In genomic region chr5:135034593-135034992, GRCm38 (mm10) we compare ENCODE assay signal across 21 mouse cellular contexts. TPM values are rescaled to one million over a fixed set of nuclear protein-coding genes. Genes with fewer than 3 reads are reported as not detected.
DNase-seq lines count a peak whose midpoint lies in the region; ATAC-seq and TF ChIP-seq lines count a peak whose summit lies in the region.
"Had no signal": no experiment of that assay in that cellular context is flagged by ENCODE, and none has a peak within 500 bp of the region (broad histone marks: within the 10 kb centered on the region; RNA-seq: fewer than 3 reads in every experiment).

No protein-coding gene starts in this region.

- no peak overlapping the region for H3K4me2 ChIP-seq in forebrain, postnatal 0 days (ENCODE audit: low read depth)
- H3K4me2 ChIP-seq in forebrain, embryonic 13.5 days, result no peak overlapping the region
- H3K4me2 ChIP-seq in liver, embryonic 12.5 days, result no peak overlapping the region
- no peak overlapping the region for H3K4me2 ChIP-seq in stomach, postnatal 0 days (replicated peaks; ENCODE audit: low read depth)
- no peak overlapping the region for H3K4me2 ChIP-seq in forebrain, embryonic 16.5 days (ENCODE audit: low read length)
- H3K4me2 ChIP-seq: heart, embryonic 12.5 days; intestine, embryonic 15.5 days; limb, embryonic 15.5 days; midbrain, embryonic 13.5 days had no signal

- DNase-seq in forebrain, postnatal 0 days, result no peak
- DNase-seq in liver, adult 2 months (ENCODE audit: extremely low read depth, low read depth, low spot score), result no peak
- DNase-seq in R1 (ENCODE audit: low read depth, low spot score), result peak; percentile 47
- DNase-seq in stomach, postnatal 0 days (ENCODE audit: low spot score), result no peak
- no peak for DNase-seq in retina, postnatal 1 day
- DNase-seq: adrenal gland, postnatal 36 days; cerebellum, adult 11-12 months; kidney, postnatal 4 days; lung, postnatal 36 days; thymus, postnatal 14 days had no signal

- H3K27ac ChIP-seq in forebrain, postnatal 0 days (ENCODE audit: low read depth, low read length), result no peak overlapping the region
- H3K27ac ChIP-seq in forebrain, embryonic 13.5 days, result no peak overlapping the region
- no peak overlapping the region for H3K27ac ChIP-seq in liver, adult 2 months (replicated peaks; ENCODE audit: insufficient read depth, low read depth, low read length)
- no peak overlapping the region for H3K27ac ChIP-seq in liver, embryonic 12.5 days
- no peak overlapping the region for H3K27ac ChIP-seq in stomach, postnatal 0 days (replicated peaks)
- no peak overlapping the region for H3K27ac ChIP-seq in forebrain, embryonic 16.5 days (ENCODE audit: low read length)
- H3K27ac ChIP-seq: intestine, embryonic 15.5 days; limb, embryonic 15.5 days; midbrain, embryonic 13.5 days had no signal

- H3K9ac ChIP-seq in forebrain, postnatal 0 days, result no peak overlapping the region
- no peak overlapping the region for H3K9ac ChIP-seq in forebrain, embryonic 13.5 days
- no peak overlapping the region for H3K9ac ChIP-seq in liver, adult 2 months (ENCODE audit: low read depth, low read length)
- H3K9ac ChIP-seq in liver, embryonic 12.5 days, result no peak overlapping the region
- H3K9ac ChIP-seq in stomach, postnatal 0 days (ENCODE audit: low read length), result no peak overlapping the region
- no peak overlapping the region for H3K9ac ChIP-seq in forebrain, embryonic 16.5 days (replicated peaks; ENCODE audit: low read depth, low read length)
- H3K9ac ChIP-seq: heart, embryonic 12.5 days; intestine, embryonic 15.5 days; limb, embryonic 15.5 days; midbrain, embryonic 13.5 days had no signal

- no peak for ATAC-seq in forebrain, postnatal 0 days
- no peak for ATAC-seq in forebrain, embryonic 13.5 days
- no peak for ATAC-seq in liver, embryonic 12.5 days
- ATAC-seq in stomach, postnatal 0 days (ENCODE audit: low FRiP score, low TSS enrichment), result no peak
- ATAC-seq in forebrain, embryonic 16.5 days, result no peak
- ATAC-seq: activated CD4-positive, CD25-positive, alpha-beta regulatory T cell, adult 4 months; forebrain, embryonic 14.5 days; intestine, embryonic 15.5 days; midbrain, embryonic 13.5 days had no signal

- H3K9me3 ChIP-seq in forebrain, postnatal 0 days (ENCODE audit: low read length), result no peaks in the 10 kb centered on the region
- peaks cover 4% of the 10 kb centered on the region; the same call in 1 of the 2 replicates for H3K9me3 ChIP-seq in forebrain, embryonic 13.5 days (replicated peaks)
- peaks cover 5% of the 10 kb centered on the region for H3K9me3 ChIP-seq in liver, embryonic 12.5 days (replicated peaks)
- no peaks in the 10 kb centered on the region for H3K9me3 ChIP-seq in stomach, postnatal 0 days (ENCODE audit: control insufficient read depth, low read length)
- peaks cover 3% of the 10 kb centered on the region; the same call in 1 of the 2 replicates for H3K9me3 ChIP-seq in forebrain, embryonic 16.5 days (ENCODE audit: control insufficient read depth, low read length)
- H3K9me3 ChIP-seq: intestine, embryonic 15.5 days; limb, embryonic 15.5 days; midbrain, embryonic 13.5 days had no signal

- TF ChIP-seq CTCF in forebrain, postnatal 0 days (IDR thresholded peaks at IDR 0.05; ENCODE audit: low read depth), result peak; percentile 27; the same call in 1 of the 2 replicates
- peak; percentile 34; the same call in 1 of the 2 replicates for TF ChIP-seq CTCF in liver, adult 2 months (IDR thresholded peaks at IDR 0.05; ENCODE audit: low read depth, low read length)
- TF ChIP-seq CTCF in stomach, postnatal 0 days (IDR thresholded peaks at IDR 0.05; ENCODE audit: low read depth), result peak; percentile 45

- TF ChIP-seq EP300 in stomach, postnatal 0 days (optimal IDR thresholded peaks at IDR 0.05), result no peak

- no peaks in the 10 kb centered on the region for H3K4me1 ChIP-seq in forebrain, postnatal 0 days (ENCODE audit: insufficient read depth)
- H3K4me1 ChIP-seq in forebrain, embryonic 13.5 days, result no peaks in the 10 kb centered on the region
- H3K4me1 ChIP-seq in liver, adult 2 months (ENCODE audit: control insufficient read depth, insufficient read depth, low read length), result peaks cover 21% of the 10 kb centered on the region
- H3K4me1 ChIP-seq in liver, embryonic 12.5 days, result peaks cover 19% of the 10 kb centered on the region
- no peaks in the 10 kb centered on the region for H3K4me1 ChIP-seq in stomach, postnatal 0 days (replicated peaks; ENCODE audit: control insufficient read depth, insufficient read depth)
- no peaks in the 10 kb centered on the region for H3K4me1 ChIP-seq in forebrain, embryonic 16.5 days (replicated peaks; ENCODE audit: control insufficient read depth, insufficient read depth, low read length)
- H3K4me1 ChIP-seq: intestine, embryonic 15.5 days; midbrain, embryonic 13.5 days had no signal

- no peaks in the 10 kb centered on the region for H3K27me3 ChIP-seq in forebrain, postnatal 0 days (ENCODE audit: insufficient read depth, low read length)
- no peaks in the 10 kb centered on the region for H3K27me3 ChIP-seq in forebrain, embryonic 13.5 days
- H3K27me3 ChIP-seq in liver, adult 2 months (ENCODE audit: control insufficient read depth, insufficient read depth, low read length), result no peaks in the 10 kb centered on the region
- H3K27me3 ChIP-seq in liver, embryonic 12.5 days (replicated peaks), result no peaks in the 10 kb centered on the region
- H3K27me3 ChIP-seq in stomach, postnatal 0 days (ENCODE audit: control insufficient read depth, insufficient read depth, low read length), result no peaks in the 10 kb centered on the region
- no peaks in the 10 kb centered on the region for H3K27me3 ChIP-seq in forebrain, embryonic 16.5 days (replicated peaks; ENCODE audit: control insufficient read depth, insufficient read depth, low read length)
- H3K27me3 ChIP-seq: heart, embryonic 12.5 days; intestine, embryonic 15.5 days; limb, embryonic 15.5 days; midbrain, embryonic 13.5 days had no signal

- peaks cover 15% of the 10 kb centered on the region for H3K36me3 ChIP-seq in forebrain, postnatal 0 days (ENCODE audit: insufficient read depth)
- H3K36me3 ChIP-seq in forebrain, embryonic 13.5 days (ENCODE audit: poor library complexity, severe bottlenecking), result 0 out of 2 replicates have a peak, but pooled peaks cover 7% of the 10 kb centered on the region
- H3K36me3 ChIP-seq in liver, adult 2 months (ENCODE audit: control insufficient read depth, insufficient read depth, low read length), result no peaks in the 10 kb centered on the region
- H3K36me3 ChIP-seq in liver, embryonic 12.5 days, result no peaks in the 10 kb centered on the region
- no peaks in the 10 kb centered on the region for H3K36me3 ChIP-seq in stomach, postnatal 0 days (ENCODE audit: control insufficient read depth, insufficient read depth, low read length)
- H3K36me3 ChIP-seq in forebrain, embryonic 16.5 days (ENCODE audit: control insufficient read depth, insufficient read depth), result no peaks in the 10 kb centered on the region

- no peaks in the 10 kb centered on the region for H3K79me2 ChIP-seq in liver, adult 2 months (ENCODE audit: control insufficient read depth, insufficient read depth, low read length)

- WGBS in forebrain, postnatal 0 days, result 96% methylated on average over 2 of the region's 2 CpGs
- 96% methylated on average over 2 of the region's 2 CpGs for WGBS in forebrain, embryonic 13.5 days
- 98% methylated on average over 2 of the region's 2 CpGs for WGBS in liver, adult 2 months
- WGBS in liver, embryonic 12.5 days (ENCODE audit: insufficient replicate concordance), result 90% methylated on average over 2 of the region's 2 CpGs
- 98% methylated on average over 2 of the region's 2 CpGs for WGBS in stomach, postnatal 0 days
- 98% methylated on average over 2 of the region's 2 CpGs for WGBS in forebrain, embryonic 16.5 days

- H3K4me3 ChIP-seq in forebrain, postnatal 0 days (ENCODE audit: low read depth, low read length), result no peak overlapping the region
- H3K4me3 ChIP-seq in forebrain, embryonic 13.5 days, result no peak overlapping the region
- H3K4me3 ChIP-seq in liver, adult 2 months (ENCODE audit: insufficient read depth, low read depth, low read length), result no peak overlapping the region
- no peak overlapping the region for H3K4me3 ChIP-seq in liver, embryonic 12.5 days
- H3K4me3 ChIP-seq in stomach, postnatal 0 days (ENCODE audit: low read depth, low read length), result no peak overlapping the region
- no peak overlapping the region for H3K4me3 ChIP-seq in forebrain, embryonic 16.5 days (replicated peaks; ENCODE audit: low read length)
- H3K4me3 ChIP-seq: heart, embryonic 12.5 days; intestine, embryonic 15.5 days; limb, embryonic 15.5 days; midbrain, embryonic 13.5 days had no signal

- no peak for TF ChIP-seq POLR2A in liver, adult 2 months (IDR thresholded peaks at IDR 0.05; ENCODE audit: extremely low read depth, insufficient read depth, low read length)

RNA-seq across cellular contexts. Expression of gene Stx1a, which starts 11.3 kb away (rescaled TPM):
- 152 and 167 TPM in 2 replicates for total RNA-seq in forebrain, postnatal 0 days (2014; rRNA removed)
- 143 and 171 TPM in 2 replicates for polyA plus RNA-seq in forebrain, postnatal 0 days (2015; fragmentation: Nextera tagmentation; extraction: Ambion mirVana)
- 34.1 and 38.7 TPM in 2 replicates for polyA plus RNA-seq in forebrain, embryonic 13.5 days (2015; fragmentation: Nextera tagmentation; extraction: Ambion mirVana)
- 0.09 and 0.13 TPM in 2 replicates for total RNA-seq in liver, adult 2 months (2014; rRNA removed)
- polyA plus RNA-seq in liver, adult 2 months (2012; rRNA removed), result 1.1 and 1.3 TPM in 2 replicates
- polyA plus RNA-seq in liver, embryonic 12.5 days (2016; fragmentation: Nextera tagmentation; extraction: Ambion mirVana), result 2.7 and 2.8 TPM in 2 replicates
- 5.3 TPM in 2 replicates for polyA plus RNA-seq in stomach, postnatal 0 days (2015; fragmentation: Nextera tagmentation; extraction: Ambion mirVana)
- polyA plus RNA-seq in forebrain, embryonic 16.5 days (2015; fragmentation: Nextera tagmentation; extraction: Ambion mirVana), result 81.6 and 110 TPM in 2 replicates
- total RNA-seq: hematopoietic stem cell, adult 5-6 weeks had no signal

RNA-seq across cellular contexts. Expression of gene Abhd11, which starts 25.6 kb away (rescaled TPM):
- 46.3 and 61.1 TPM in 2 replicates for total RNA-seq in forebrain, postnatal 0 days (2014; rRNA removed)
- 86.7 and 91.4 TPM in 2 replicates for polyA plus RNA-seq in forebrain, postnatal 0 days (2015; fragmentation: Nextera tagmentation; extraction: Ambion mirVana)
- 47.9 and 53.4 TPM in 2 replicates for polyA plus RNA-seq in forebrain, embryonic 13.5 days (2015; fragmentation: Nextera tagmentation; extraction: Ambion mirVana)
- total RNA-seq in liver, adult 2 months (2014; rRNA removed), result 35.9 and 38.1 TPM in 2 replicates
- polyA plus RNA-seq in liver, adult 2 months (2012; rRNA removed), result 77.6 and 78.8 TPM in 2 replicates
- polyA plus RNA-seq in liver, embryonic 12.5 days (2016; fragmentation: Nextera tagmentation; extraction: Ambion mirVana), result 39.1 and 45.3 TPM in 2 replicates
- 56.5 and 64.0 TPM in 2 replicates for polyA plus RNA-seq in stomach, postnatal 0 days (2015; fragmentation: Nextera tagmentation; extraction: Ambion mirVana)
- 70.6 and 78.0 TPM in 2 replicates for polyA plus RNA-seq in forebrain, embryonic 16.5 days (2015; fragmentation: Nextera tagmentation; extraction: Ambion mirVana)

RNA-seq across cellular contexts. Expression of gene Dnajc30, which starts 29.4 kb away (rescaled TPM):
- total RNA-seq in forebrain, postnatal 0 days (2014; rRNA removed), result 11.8 and 14.6 TPM in 2 replicates
- polyA plus RNA-seq in forebrain, postnatal 0 days (2015; fragmentation: Nextera tagmentation; extraction: Ambion mirVana), result 50.1 and 52.3 TPM in 2 replicates
- 31.3 and 33.8 TPM in 2 replicates for polyA plus RNA-seq in forebrain, embryonic 13.5 days (2015; fragmentation: Nextera tagmentation; extraction: Ambion mirVana)
- 7.1 and 8.6 TPM in 2 replicates for total RNA-seq in liver, adult 2 months (2014; rRNA removed)
- 39.9 and 45.7 TPM in 2 replicates for polyA plus RNA-seq in liver, adult 2 months (2012; rRNA removed)
- 15.9 and 19.1 TPM in 2 replicates for polyA plus RNA-seq in liver, embryonic 12.5 days (2016; fragmentation: Nextera tagmentation; extraction: Ambion mirVana)
- 24.3 and 26.1 TPM in 2 replicates for polyA plus RNA-seq in stomach, postnatal 0 days (2015; fragmentation: Nextera tagmentation; extraction: Ambion mirVana)
- polyA plus RNA-seq in forebrain, embryonic 16.5 days (2015; fragmentation: Nextera tagmentation; extraction: Ambion mirVana), result 35.2 and 40.4 TPM in 2 replicates

RNA-seq across cellular contexts. Expression of gene Bud23, which starts 30.2 kb away (rescaled TPM):
- 72.1 and 92.3 TPM in 2 replicates for total RNA-seq in forebrain, postnatal 0 days (2014; rRNA removed)
- polyA plus RNA-seq in forebrain, postnatal 0 days (2015; fragmentation: Nextera tagmentation; extraction: Ambion mirVana), result 68.0 and 69.6 TPM in 2 replicates
- 101 and 112 TPM in 2 replicates for polyA plus RNA-seq in forebrain, embryonic 13.5 days (2015; fragmentation: Nextera tagmentation; extraction: Ambion mirVana)
- 32.7 and 38.4 TPM in 2 replicates for total RNA-seq in liver, adult 2 months (2014; rRNA removed)
- polyA plus RNA-seq in liver, adult 2 months (2012; rRNA removed), result 50.9 and 51.7 TPM in 2 replicates
- 97.8 and 104 TPM in 2 replicates for polyA plus RNA-seq in liver, embryonic 12.5 days (2016; fragmentation: Nextera tagmentation; extraction: Ambion mirVana)
- polyA plus RNA-seq in stomach, postnatal 0 days (2015; fragmentation: Nextera tagmentation; extraction: Ambion mirVana), result 46.8 and 51.9 TPM in 2 replicates
- 81.9 and 96.3 TPM in 2 replicates for polyA plus RNA-seq in forebrain, embryonic 16.5 days (2015; fragmentation: Nextera tagmentation; extraction: Ambion mirVana)

RNA-seq across cellular contexts. Expression of gene Vps37d, which starts 43.5 kb away (rescaled TPM):
- total RNA-seq in forebrain, postnatal 0 days (2014; rRNA removed), result 71.1 and 74.8 TPM in 2 replicates
- polyA plus RNA-seq in forebrain, postnatal 0 days (2015; fragmentation: Nextera tagmentation; extraction: Ambion mirVana), result 31.1 and 34.2 TPM in 2 replicates
- polyA plus RNA-seq in forebrain, embryonic 13.5 days (2015; fragmentation: Nextera tagmentation; extraction: Ambion mirVana), result 17.8 and 19.1 TPM in 2 replicates
- total RNA-seq in liver, adult 2 months (2014; rRNA removed), result 0.13 and 0.18 TPM in 2 replicates
- polyA plus RNA-seq in liver, adult 2 months (2012; rRNA removed), result 0.60 and 0.66 TPM in 2 replicates
- 1.2 and 1.3 TPM in 2 replicates for polyA plus RNA-seq in liver, embryonic 12.5 days (2016; fragmentation: Nextera tagmentation; extraction: Ambion mirVana)
- 3.3 and 3.4 TPM in 2 replicates for polyA plus RNA-seq in stomach, postnatal 0 days (2015; fragmentation: Nextera tagmentation; extraction: Ambion mirVana)
- 27.2 and 27.7 TPM in 2 replicates for polyA plus RNA-seq in forebrain, embryonic 16.5 days (2015; fragmentation: Nextera tagmentation; extraction: Ambion mirVana)
- total RNA-seq: common myeloid progenitor, adult 5-6 weeks had no signal
- polyA plus RNA-seq: activated CD4-positive, CD25-positive, alpha-beta regulatory T cell, adult 4 months had no signal
